Mouse (Mus musculus): ENCODE measurements around the gene Dgcr2.

Gene Dgcr2

GRCm38 (mm10) chr16:17813173-17813572 lies 85.2 kb downstream of the Dgcr2 start:
- no peak for DNase-seq (ENCODE audit: low read depth in 2 of 2, low spot score in 2 of 2)

GRCm38 (mm10) chr16:17812120-17812519 lies 86.2 kb downstream of the Dgcr2 start:
- DNase-seq (ENCODE audit: low read depth in 2 of 2, low spot score in 2 of 2): peak in 1 of 2 experiments; percentile 48

GRCm38 (mm10) chr16:17809711-17810110 lies 88.7 kb downstream of the Dgcr2 start:
- DNase-seq (ENCODE audit: low read depth in 2 of 2, low spot score in 2 of 2): no peak

- DNase-seq (ENCODE audit: low read depth in 2 of 2, low spot score in 2 of 2): no peak
Observed at GRCm38 (mm10) chr16:17809125-17809524, 89.2 kb downstream of the Dgcr2 start.

GRCm38 (mm10) chr16:17807192-17808009 lies 91.0 kb downstream of the Dgcr2 start:
- peak; percentile 82 to 86 for DNase-seq (ENCODE audit: low read depth in 2 of 2, low spot score in 2 of 2)

- DNase-seq (ENCODE audit: low read depth in 2 of 2, low spot score in 2 of 2): no peak
Observed at GRCm38 (mm10) chr16:17806581-17807191, 91.7 kb downstream of the Dgcr2 start.

- no peak for DNase-seq (ENCODE audit: low read depth in 2 of 2, low spot score in 2 of 2)
Observed at GRCm38 (mm10) chr16:17804982-17805381, 93.4 kb downstream of the Dgcr2 start.

GRCm38 (mm10) chr16:17804449-17804912 lies 93.9 kb downstream of the Dgcr2 start:
- DNase-seq (ENCODE audit: low read depth in 2 of 2, low spot score in 2 of 2): no peak

GRCm38 (mm10) chr16:17803675-17804448 lies 94.5 kb downstream of the Dgcr2 start:
- no peak for DNase-seq (ENCODE audit: low read depth in 2 of 2, low spot score in 2 of 2)

GRCm38 (mm10) chr16:17802839-17803674 lies 95.3 kb downstream of the Dgcr2 start:
- no peak for DNase-seq (ENCODE audit: low read depth in 2 of 2, low spot score in 2 of 2)

GRCm38 (mm10) chr16:17802456-17802838 lies 95.9 kb downstream of the Dgcr2 start:
- DNase-seq (ENCODE audit: low read depth in 2 of 2, low spot score in 2 of 2): no peak

GRCm38 (mm10) chr16:17801777-17802455 lies 96.4 kb downstream of the Dgcr2 start:
- DNase-seq (ENCODE audit: low read depth in 2 of 2, low spot score in 2 of 2): no peak

GRCm38 (mm10) chr16:17799584-17799983 lies 98.8 kb downstream of the Dgcr2 start:
- DNase-seq (ENCODE audit: low read depth in 2 of 2, low spot score in 2 of 2): no peak

GRCm38 (mm10) chr16:17798321-17799180 lies 99.8 kb downstream of the Dgcr2 start:
- DNase-seq (ENCODE audit: low read depth in 2 of 2, low spot score in 2 of 2): no peak

GRCm38 (mm10) chr16:17797812-17798311 lies 100.5 kb downstream of the Dgcr2 start:
- no peak for DNase-seq (ENCODE audit: low read depth in 2 of 2, low spot score in 2 of 2)

GRCm38 (mm10) chr16:17796971-17797811 lies 101.2 kb downstream of the Dgcr2 start, which contains the start of gene Scarf2:
Scarf2 (plus strand) TSS chr16:17797282.
- no peak for DNase-seq (ENCODE audit: low read depth in 2 of 2, low spot score in 2 of 2)

GRCm38 (mm10) chr16:17796519-17796918 lies 101.8 kb downstream of the Dgcr2 start:
- DNase-seq (ENCODE audit: low read depth in 2 of 2, low spot score in 2 of 2): no peak

- DNase-seq (ENCODE audit: low read depth in 2 of 2, low spot score in 2 of 2): no peak
Observed at GRCm38 (mm10) chr16:17795643-17796042, 102.7 kb downstream of the Dgcr2 start.
